Mouse (Mus musculus): ENCODE measurements around the gene Trim40. TPM values are rescaled to one million over a fixed set of nuclear protein-coding genes. Genes with fewer than 3 reads are reported as not detected.

Gene Trim40
- polyA plus RNA-seq, 1 experiment from 2014 or later, result not detected

DNA sequence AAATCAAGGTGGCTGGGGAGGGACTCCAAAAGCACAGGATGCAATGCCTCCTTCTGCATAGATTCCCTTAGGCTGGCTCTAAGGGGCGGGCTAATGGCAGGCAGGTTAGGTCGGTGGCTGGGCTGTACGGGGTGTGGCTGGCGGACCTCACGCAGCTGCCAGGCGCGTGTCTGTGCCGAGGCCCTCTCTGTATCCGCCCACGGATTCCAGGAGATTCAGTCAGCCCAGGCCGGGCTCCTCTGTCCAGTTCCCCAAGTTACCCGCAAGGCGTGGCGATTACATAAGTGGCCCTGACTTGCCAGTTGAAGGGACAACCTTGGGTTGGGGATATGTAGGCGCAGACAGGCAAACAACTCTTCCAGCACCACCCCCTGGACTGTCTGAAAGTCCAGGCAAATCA is 30.3 kb upstream of the Trim40 start:
- peak; percentile 69; the same call in 1 of the 2 replicates for ATAC-seq (ENCODE audit: low FRiP score, low TSS enrichment)
- H3K9ac ChIP-seq (replicated peaks; ENCODE audit: low read length), result no peak overlapping the region
- whole genome bisulfite sequencing, result 48% methylated on average over 15 of the region's 15 CpGs

DNA sequence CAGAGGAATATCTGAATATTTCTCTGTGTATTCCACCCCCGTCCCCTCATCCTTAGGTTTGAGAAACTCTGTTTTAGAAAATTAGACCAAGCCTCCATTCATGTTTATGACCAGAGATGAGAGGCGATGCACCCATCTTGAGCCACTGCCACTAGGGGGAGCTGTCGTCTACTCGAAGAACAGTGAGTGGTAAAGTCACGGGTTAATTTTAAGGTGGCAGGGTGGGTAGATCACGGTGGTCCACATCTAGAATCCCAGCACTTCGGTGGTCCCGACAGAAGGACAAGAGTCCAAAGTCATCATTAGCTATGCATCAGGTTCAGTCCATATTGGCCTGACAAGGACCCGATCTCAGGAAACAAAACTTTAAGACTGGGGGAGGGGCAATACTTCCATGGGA is 25.2 kb upstream of the Trim40 start:
- no peak for ATAC-seq (ENCODE audit: low FRiP score, low TSS enrichment)

More for the DNA sequence above, 30.3 kb upstream of the Trim40 start:
- no peaks in the 10 kb centered on the region for H3K36me3 ChIP-seq (ENCODE audit: insufficient read depth, low read length)
- no peaks in the 10 kb centered on the region for H3K4me1 ChIP-seq (ENCODE audit: insufficient read depth, low read length)
- no peak overlapping the region for H3K27ac ChIP-seq (ENCODE audit: low read length)
- H3K4me3 ChIP-seq (ENCODE audit: low read length), result no peak overlapping the region
- no peaks in the 10 kb centered on the region for H3K9me3 ChIP-seq (ENCODE audit: low read length)
- peaks cover 3% of the 10 kb centered on the region; the same call in 1 of the 2 replicates for H3K27me3 ChIP-seq (ENCODE audit: insufficient read depth, low read length)
- no peak overlapping the region for H3K4me2 ChIP-seq (replicated peaks; ENCODE audit: low read depth, low read length)

GRCm38 (mm10) chr17:36914108-36914507 is 24.2 kb upstream of the Trim40 start:
- Histone ChIP-seq H3K9ac (replicated peaks; ENCODE audit: low read length) (no peak overlapping the region), H3K27me3 (ENCODE audit: insufficient read depth, low read length) (peaks cover 9% of the 10 kb centered on the region; the same call in 1 of the 2 replicates), H3K4me3 (ENCODE audit: low read length) (no peak overlapping the region), H3K27ac (ENCODE audit: low read length) (no peak overlapping the region), H3K9me3 (ENCODE audit: low read length) (no peaks in the 10 kb centered on the region), H3K36me3 (ENCODE audit: insufficient read depth, low read length) (no peaks in the 10 kb centered on the region), H3K4me1 (ENCODE audit: insufficient read depth, low read length) (no peaks in the 10 kb centered on the region), H3K4me2 (replicated peaks; ENCODE audit: low read depth, low read length) (no peak overlapping the region)
- WGBS, result 8% methylated on average over 2 of the region's 2 CpGs
- ATAC-seq (ENCODE audit: low FRiP score, low TSS enrichment), result no peak

More for the DNA sequence above, 25.2 kb upstream of the Trim40 start:
- Histone ChIP-seq H3K4me1 (ENCODE audit: insufficient read depth, low read length) (no peaks in the 10 kb centered on the region), H3K36me3 (ENCODE audit: insufficient read depth, low read length) (no peaks in the 10 kb centered on the region), H3K9ac (replicated peaks; ENCODE audit: low read length) (no peak overlapping the region), H3K9me3 (ENCODE audit: low read length) (no peaks in the 10 kb centered on the region), H3K4me3 (ENCODE audit: low read length) (no peak overlapping the region), H3K4me2 (replicated peaks; ENCODE audit: low read depth, low read length) (no peak overlapping the region), H3K27ac (ENCODE audit: low read length) (no peak overlapping the region), H3K27me3 (ENCODE audit: insufficient read depth, low read length) (peaks cover 9% of the 10 kb centered on the region; the same call in 1 of the 2 replicates)
- WGBS, result 16% methylated on average over 9 of the region's 9 CpGs

DNA sequence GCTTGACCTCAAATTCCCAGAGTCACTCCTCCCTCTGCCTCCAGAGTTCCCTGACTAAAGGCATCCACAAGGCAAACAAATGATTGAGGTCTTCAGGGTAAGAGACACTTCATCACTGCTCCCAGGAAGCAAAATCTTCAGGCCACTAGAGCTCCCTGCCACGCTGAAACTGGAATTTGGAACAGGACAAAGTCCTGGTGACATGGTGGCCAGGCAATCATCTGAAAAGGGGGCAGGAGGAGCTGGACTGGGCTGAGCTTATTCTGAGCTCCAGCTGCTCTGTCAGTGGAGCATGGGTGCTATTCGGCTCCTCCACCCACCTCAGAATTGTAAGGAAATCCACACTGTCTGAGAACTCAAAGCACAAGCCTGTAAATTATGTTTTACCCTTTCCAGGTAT is 22.1 kb upstream of the Trim40 start:
- no peaks in the 10 kb centered on the region for H3K36me3 ChIP-seq (ENCODE audit: insufficient read depth, low read length)
- no peak overlapping the region for H3K27ac ChIP-seq (ENCODE audit: low read length)
- H3K4me1 ChIP-seq (ENCODE audit: insufficient read depth, low read length), result no peaks in the 10 kb centered on the region
- ATAC-seq (ENCODE audit: low FRiP score, low TSS enrichment), result no peak
- no peak overlapping the region for H3K4me3 ChIP-seq (ENCODE audit: low read length)
- 0 out of 2 replicates have a peak, but pooled peaks cover 6% of the 10 kb centered on the region for H3K27me3 ChIP-seq (ENCODE audit: insufficient read depth, low read length)
- H3K9ac ChIP-seq (replicated peaks; ENCODE audit: low read length), result no peak overlapping the region
- 60% methylated on average over 2 of the region's 2 CpGs for WGBS
- no peak overlapping the region for H3K4me2 ChIP-seq (replicated peaks; ENCODE audit: low read depth, low read length)
- no peaks in the 10 kb centered on the region for H3K9me3 ChIP-seq (ENCODE audit: low read length)

GRCm38 (mm10) chr17:36909802-36910201 is 19.9 kb upstream of the Trim40 start:
- WGBS, result 52% methylated on average over 4 of the region's 4 CpGs
- H3K9ac ChIP-seq (replicated peaks; ENCODE audit: low read length), result no peak overlapping the region
- no peaks in the 10 kb centered on the region for H3K4me1 ChIP-seq (ENCODE audit: insufficient read depth, low read length)
- no peak overlapping the region for H3K27ac ChIP-seq (ENCODE audit: low read length)
- no peak overlapping the region for H3K4me3 ChIP-seq (ENCODE audit: low read length)
- no peaks in the 10 kb centered on the region for H3K9me3 ChIP-seq (ENCODE audit: low read length)
- H3K27me3 ChIP-seq (ENCODE audit: insufficient read depth, low read length), result peaks cover 6% of the 10 kb centered on the region; the same call in 1 of the 2 replicates
- no peak overlapping the region for H3K4me2 ChIP-seq (replicated peaks; ENCODE audit: low read depth, low read length)
- no peaks in the 10 kb centered on the region for H3K36me3 ChIP-seq (ENCODE audit: insufficient read depth, low read length)
- ATAC-seq (ENCODE audit: low FRiP score, low TSS enrichment), result no peak

- Histone ChIP-seq H3K36me3 (ENCODE audit: insufficient read depth, low read length) (no peaks in the 10 kb centered on the region), H3K27me3 (ENCODE audit: insufficient read depth, low read length) (peaks cover 6% of the 10 kb centered on the region; the same call in 1 of the 2 replicates), H3K9ac (replicated peaks; ENCODE audit: low read length) (no peak overlapping the region), H3K27ac (ENCODE audit: low read length) (no peak overlapping the region), H3K9me3 (ENCODE audit: low read length) (no peaks in the 10 kb centered on the region), H3K4me1 (ENCODE audit: insufficient read depth, low read length) (no peaks in the 10 kb centered on the region), H3K4me3 (ENCODE audit: low read length) (no peak overlapping the region), H3K4me2 (replicated peaks; ENCODE audit: low read depth, low read length) (no peak overlapping the region)
- 42% methylated on average over 1 of the region's 1 CpGs for WGBS
- peak; percentile 73; the same call in 1 of the 2 replicates for ATAC-seq (ENCODE audit: low FRiP score, low TSS enrichment)
These were observed 18.3 kb upstream of the Trim40 start for GRCm38 (mm10) chr17:36908235-36908634.

GRCm38 (mm10) chr17:36903651-36904050 is 13.7 kb upstream of the Trim40 start:
- 68% methylated on average over 3 of the region's 3 CpGs for WGBS
- Histone ChIP-seq H3K27ac (ENCODE audit: low read length) (no peak overlapping the region), H3K9me3 (ENCODE audit: low read length) (no peaks in the 10 kb centered on the region), H3K36me3 (ENCODE audit: insufficient read depth, low read length) (no peaks in the 10 kb centered on the region), H3K4me1 (ENCODE audit: insufficient read depth, low read length) (no peaks in the 10 kb centered on the region), H3K9ac (replicated peaks; ENCODE audit: low read length) (no peak overlapping the region), H3K27me3 (ENCODE audit: insufficient read depth, low read length) (no peaks in the 10 kb centered on the region; the same call in 1 of the 2 replicates), H3K4me3 (ENCODE audit: low read length) (no peak overlapping the region), H3K4me2 (replicated peaks; ENCODE audit: low read depth, low read length) (no peak overlapping the region)
- no peak for ATAC-seq (ENCODE audit: low FRiP score, low TSS enrichment)

DNA sequence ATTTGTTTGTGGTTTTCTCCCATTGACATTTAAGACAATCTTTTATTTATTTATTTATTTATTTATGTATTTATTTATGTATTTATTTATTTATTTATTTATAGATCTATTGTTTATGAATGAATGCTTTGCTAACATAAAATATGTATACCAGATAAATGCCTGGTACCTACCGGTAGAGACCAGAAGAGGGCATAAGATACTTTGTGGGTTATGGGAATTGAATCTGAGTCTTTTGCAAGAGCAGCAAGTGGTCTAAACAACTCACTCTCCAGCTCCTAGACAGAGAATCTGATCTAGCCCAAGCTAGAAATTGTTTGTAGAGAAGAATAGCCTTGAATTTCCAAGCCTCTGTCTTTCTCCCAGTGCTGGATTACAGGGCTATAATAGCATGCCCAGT is 10.8 kb upstream of the Trim40 start:
- no peak overlapping the region for H3K4me2 ChIP-seq (replicated peaks; ENCODE audit: low read depth, low read length)
- H3K4me1 ChIP-seq (ENCODE audit: insufficient read depth, low read length), result no peaks in the 10 kb centered on the region
- H3K27me3 ChIP-seq (ENCODE audit: insufficient read depth, low read length), result no peaks in the 10 kb centered on the region; the same call in 1 of the 2 replicates
- H3K36me3 ChIP-seq (ENCODE audit: insufficient read depth, low read length), result no peaks in the 10 kb centered on the region
- no peak overlapping the region for H3K4me3 ChIP-seq (ENCODE audit: low read length)
- whole genome bisulfite sequencing, result 31% methylated on average over 1 of the region's 1 CpGs
- H3K9ac ChIP-seq (replicated peaks; ENCODE audit: low read length), result no peak overlapping the region
- H3K27ac ChIP-seq (ENCODE audit: low read length), result no peak overlapping the region
- no peaks in the 10 kb centered on the region for H3K9me3 ChIP-seq (ENCODE audit: low read length)
- ATAC-seq (ENCODE audit: low FRiP score, low TSS enrichment), result no peak

GRCm38 (mm10) chr17:36900001-36900400 is 10.1 kb upstream of the Trim40 start:
- WGBS, result 80% methylated on average over 5 of the region's 5 CpGs
- H3K36me3 ChIP-seq (ENCODE audit: insufficient read depth, low read length), result no peaks in the 10 kb centered on the region
- ATAC-seq (ENCODE audit: low FRiP score, low TSS enrichment), result no peak
- no peaks in the 10 kb centered on the region for H3K27me3 ChIP-seq (ENCODE audit: insufficient read depth, low read length)
- no peak overlapping the region for H3K4me3 ChIP-seq (ENCODE audit: low read length)
- no peaks in the 10 kb centered on the region for H3K4me1 ChIP-seq (ENCODE audit: insufficient read depth, low read length)
- H3K9ac ChIP-seq (replicated peaks; ENCODE audit: low read length), result no peak overlapping the region
- no peak overlapping the region for H3K4me2 ChIP-seq (replicated peaks; ENCODE audit: low read depth, low read length)
- no peak overlapping the region for H3K27ac ChIP-seq (ENCODE audit: low read length)
- H3K9me3 ChIP-seq (ENCODE audit: low read length), result no peaks in the 10 kb centered on the region

DNA sequence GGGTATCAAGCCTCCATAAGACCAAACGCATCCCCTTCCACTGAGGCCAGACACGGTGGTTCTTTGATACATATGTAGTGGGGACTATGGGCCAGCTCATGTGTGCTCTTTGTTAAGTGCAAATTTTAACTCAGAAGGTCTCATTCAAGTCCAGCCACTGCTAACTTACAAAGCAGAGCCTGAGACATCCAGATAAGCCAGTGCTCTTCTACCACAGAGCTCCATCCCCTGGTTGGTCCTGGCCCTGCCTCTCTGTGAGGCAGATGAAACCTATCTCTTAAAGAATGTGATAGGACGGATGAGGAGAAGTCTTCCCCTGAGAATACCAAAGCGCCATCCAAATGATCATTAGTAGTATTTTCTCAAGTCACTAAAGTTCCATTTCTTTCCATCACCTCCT is 9.5 kb upstream of the Trim40 start:
- 84% methylated on average over 4 of the region's 4 CpGs for WGBS
- Histone ChIP-seq H3K27ac (ENCODE audit: low read length) (no peak overlapping the region), H3K27me3 (ENCODE audit: insufficient read depth, low read length) (no peaks in the 10 kb centered on the region), H3K9ac (replicated peaks; ENCODE audit: low read length) (no peak overlapping the region), H3K4me2 (replicated peaks; ENCODE audit: low read depth, low read length) (no peak overlapping the region), H3K36me3 (ENCODE audit: insufficient read depth, low read length) (no peaks in the 10 kb centered on the region), H3K4me3 (ENCODE audit: low read length) (no peak overlapping the region), H3K9me3 (ENCODE audit: low read length) (no peaks in the 10 kb centered on the region), H3K4me1 (ENCODE audit: insufficient read depth, low read length) (no peaks in the 10 kb centered on the region)
- ATAC-seq (ENCODE audit: low FRiP score, low TSS enrichment), result no peak

Data from kidney, embryonic 16.5 days (tissue).